Mouse (Mus musculus) cerebellum, adult 2 months (tissue): ENCODE measurements around the gene Kcnma1.

Experiments
- CTCF ChIP-seq: fragments of 200-500 bp; IDR thresholded peaks from 2 replicates; pipeline ENCODE4 v1.5.1; 2011; ENCODE audit warnings: low read depth, mild to moderate bottlenecking, control low read depth, low read length, moderate library complexity, borderline replicate concordance; ENCODE audit not compliant: insufficient read depth
- POLR2A ChIP-seq: fragments of 200-500 bp; IDR thresholded peaks from 2 replicates; pipeline ENCODE4 v1.6.1; 2011; ENCODE audit warnings: low read length, control low read depth, borderline replicate concordance; ENCODE audit not compliant: insufficient read depth

GRCm38 (mm10) chr14:23523825-23524491 lies 490.3 kb downstream of the Kcnma1 start:
- TF ChIP-seq CTCF: no peak
- TF ChIP-seq POLR2A: no peak
